Mouse (Mus musculus) CH12.LX (cell line): ENCODE data around the gene Cep57l1. TPM values are rescaled to one million over a fixed set of nuclear protein-coding genes. Genes with fewer than 3 reads are reported as not detected.

Source experiments
- DNase-seq: peaks from one replicate; pipeline ENCODE4 v3.0.0-alpha.2; 2013; ENCODE audit errors: extremely low read depth
- H3K27ac ChIP-seq: 2 replicates; pipeline ENCODE4 v1.5.1; 2012; ENCODE audit warnings: low read depth, mild to moderate bottlenecking, control low read depth, moderate library complexity; ENCODE audit not compliant: insufficient read depth
- H3K27me3 ChIP-seq: replicated peaks from 2 replicates; pipeline ENCODE3; 2012; ENCODE audit warnings: inconsistent platforms
- H3K36me3 ChIP-seq, 2 experiments: replicated peaks in 1 of 2; 2 replicates each; pipeline versions ENCODE3 to v1.6.1; 2012; ENCODE audit warnings: inconsistent platforms in 1 of 2, low read length in 1 of 2, mild to moderate bottlenecking in 1 of 2, mixed read lengths in 1 of 2, moderate library complexity in 1 of 2; ENCODE audit not compliant: control insufficient read depth in 1 of 2, insufficient read depth in 1 of 2
- H3K4me1 ChIP-seq, 2 experiments: 2 replicates each; pipeline ENCODE4 v1.6.1; 2012; ENCODE audit warnings: inconsistent platforms in 1 of 2, moderate library complexity in 1 of 2; ENCODE audit not compliant: insufficient read depth in 2 of 2, control insufficient read depth in 1 of 2
- H3K4me2 ChIP-seq: 2 replicates; pipeline ENCODE4 v1.6.1; 2012; ENCODE audit warnings: low read depth, mild to moderate bottlenecking, control low read depth; ENCODE audit not compliant: poor library complexity, insufficient read depth, severe bottlenecking
- H3K4me3 ChIP-seq, 3 experiments: fragments of 150-350 bp in 1 of 3; sonication (generic) in 1 of 3; replicated peaks in 1 of 3; 2 replicates each; pipeline versions ENCODE3 to v1.5.1; 2011 to 2012; ENCODE audit warnings: low read depth in 2 of 3, low read length in 2 of 3, mild to moderate bottlenecking in 2 of 3, moderate library complexity in 2 of 3, control low read depth in 1 of 3, improper control_type of control experiment in 1 of 3, inconsistent platforms in 1 of 3, mixed read lengths in 1 of 3; ENCODE audit not compliant: poor library complexity in 1 of 3
- H3K79me2 ChIP-seq: replicated peaks from 2 replicates; pipeline ENCODE4 v1.6.1; 2012; ENCODE audit warnings: mild to moderate bottlenecking, moderate library complexity; ENCODE audit not compliant: control insufficient read depth, poor library complexity, insufficient read depth, severe bottlenecking; ENCODE audit errors: extremely low read depth
- H3K9ac ChIP-seq: 2 replicates; pipeline ENCODE4 v1.6.1; 2012; ENCODE audit warnings: low read depth, mild to moderate bottlenecking, control low read depth, moderate library complexity; ENCODE audit not compliant: insufficient read depth
- H3K9me3 ChIP-seq: replicated peaks from 2 replicates; pipeline ENCODE3; 2012; ENCODE audit warnings: low read length, inconsistent platforms, mixed read lengths
- BHLHE40 ChIP-seq: IDR thresholded peaks from 2 replicates; pipeline ENCODE4 v1.6.1; 2011; ENCODE audit warnings: mild to moderate bottlenecking, low read depth, low read length, improper control_type of control experiment
- ELF1 ChIP-seq: IDR thresholded peaks from 2 replicates; pipeline ENCODE4 v1.6.1; 2014; ENCODE audit warnings: low read depth, mild to moderate bottlenecking, inconsistent platforms, low read length, improper control_type of control experiment
- ZNF384 ChIP-seq: IDR thresholded peaks from 2 replicates; pipeline ENCODE4 v1.6.1; 2012; ENCODE audit warnings: low read depth, low read length, improper control_type of control experiment, inconsistent platforms
- dilution Hi-C: fragments of 300-500 bp; cut with MboI; formaldehyde crosslinking; loops from 2 replicates; pipeline ENCODE4 v1.14.3; 2020; ENCODE audit warnings: low sequenced_read_pairs; ENCODE audit not compliant: extremely low pct_unique_long_range_greater_than_20kb, extremely low pct_ligation_motif_present
- in situ Hi-C: fragments of 300-500 bp; cut with MboI; formaldehyde crosslinking; loops from 3 replicates; pipeline ENCODE4 v1.14.3; 2019; ENCODE audit warnings: low sequenced_read_pairs, low pct_ligation_motif_present, low pct_unique_long_range_greater_than_20kb, mixed read lengths
- polyA plus RNA-seq: library from polyadenylated mRNA; unstranded; fragments of >175 nt; gene quantifications from 2 replicates; pipeline ENCODE4 v1.2.1, GENCODE M21; 2012; ENCODE audit warnings: low read depth; ENCODE audit not compliant: insufficient read length
- total RNA-seq, 2 experiments: library from RNA; depleted of rRNA; stranded (reverse); fragments of 300-350 nt in 1 of 2; fragments of >200 nt in 1 of 2; gene quantifications; 2 replicates each; pipeline ENCODE4 v1.2.3; 2012 to 2014

Gene Cep57l1
- total and polyA plus RNA-seq, 3 experiments: 14.1 to 28.1 (median 19.4) TPM

DNA sequence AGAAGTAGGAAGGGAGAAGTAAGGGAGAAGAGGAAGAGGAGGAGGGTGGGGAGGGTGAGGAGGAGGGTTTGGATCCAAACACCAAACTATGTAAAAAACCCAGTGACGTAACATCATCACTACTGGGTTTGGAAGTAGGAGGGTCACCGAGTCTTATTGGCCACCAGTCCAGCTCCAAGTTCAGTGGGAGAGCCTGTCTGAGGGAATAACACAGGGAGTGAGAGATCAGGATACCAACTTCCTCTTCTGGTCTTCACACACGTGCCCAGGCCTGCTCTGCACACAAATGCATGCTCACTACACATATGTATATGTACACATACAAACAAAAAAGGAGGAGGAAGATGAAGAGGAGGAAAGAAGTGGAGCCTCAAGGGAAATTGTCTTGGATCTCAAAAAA, 135.3 kb downstream of the Cep57l1 start:
- Histone ChIP-seq H3K27me3 (no peaks in the 10 kb centered on the region), H3K79me2 (no peaks in the 10 kb centered on the region), H3K4me1 (peaks cover 0 to 11% of the 10 kb centered on the region in 2 experiments; a peak in 2 of 4 replicates), H3K4me3 (no peak overlapping the region), H3K9me3 (no peaks in the 10 kb centered on the region), H3K27ac (no peak overlapping the region)
- dilution Hi-C loops: no loop called here
- no peak for TF ChIP-seq ZNF384
- TF ChIP-seq, all 38 proteins: peak for 0
- DNase-seq: no peak
- Histone ChIP-seq H3K9ac (no peak overlapping the region), H3K4me2 (no peak overlapping the region), H3K36me3 (no peaks in the 10 kb centered on the region)
- in situ Hi-C loops: no loop called here

DNA sequence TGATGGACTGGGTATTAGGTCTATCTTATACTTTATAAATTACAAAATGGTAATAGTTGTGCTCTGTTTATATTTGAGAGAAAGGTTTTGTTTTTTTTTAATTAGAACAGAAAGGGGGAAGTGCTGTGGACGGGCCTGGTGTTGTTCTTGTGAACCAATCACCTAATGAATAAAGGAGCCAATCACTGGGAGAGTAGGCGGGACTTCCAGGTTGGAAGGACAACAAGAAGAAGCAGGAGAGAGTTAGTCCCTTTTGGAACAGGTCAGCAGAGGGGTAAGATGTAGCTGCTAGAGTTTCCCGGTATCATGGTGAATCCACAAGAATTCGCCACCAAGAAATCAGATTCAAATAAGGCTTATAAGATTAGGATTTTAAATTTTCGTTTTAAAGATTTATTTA, 139.5 kb downstream of the Cep57l1 start:
- Histone ChIP-seq H3K9ac (no peak overlapping the region), H3K27ac (no peak overlapping the region), H3K27me3 (no peaks in the 10 kb centered on the region), H3K36me3 (no peaks in the 10 kb centered on the region), H3K4me3 (no peak overlapping the region), H3K4me2 (no peak overlapping the region), H3K9me3 (no peaks in the 10 kb centered on the region), H3K79me2 (no peaks in the 10 kb centered on the region), H3K4me1 (peaks cover 0 to 3% of the 10 kb centered on the region in 2 experiments; a peak in 1 of 4 replicates)
- peak; percentile 29 for DNase-seq
- in situ Hi-C loops (no loop called here), dilution Hi-C loops (no loop called here)
- TF ChIP-seq ELF1: 0 out of 2 replicates have a peak, but pooled peaks have one; percentile 10
- peak; percentile 15; the same call in 1 of the 2 replicates for TF ChIP-seq ZNF384
- TF ChIP-seq BHLHE40: no peak

Other genes with a start within 250 kb of the Cep57l1 start
- 0.59 and 0.64 TPM in 2 replicates for gene Ccdc162, start 93.2 kb downstream of the Cep57l1 start, total RNA-seq (2012; rRNA removed)
- gene Ccdc162, start 93.2 kb downstream of the Cep57l1 start, total RNA-seq (2014; rRNA removed): 1.3 and 1.5 TPM in 2 replicates
- gene Ccdc162, start 93.2 kb downstream of the Cep57l1 start, polyA plus RNA-seq: 1.1 and 1.3 TPM in 2 replicates
- gene Sesn1, start 64 bp upstream of the Cep57l1 start, total RNA-seq (2012; rRNA removed): 9.6 and 10.4 TPM in 2 replicates
- 27.8 and 30.8 TPM in 2 replicates for gene Sesn1, start 64 bp upstream of the Cep57l1 start, total RNA-seq (2014; rRNA removed)
- gene Sesn1, start 64 bp upstream of the Cep57l1 start, polyA plus RNA-seq: 22.0 and 23.5 TPM in 2 replicates
- 0.34 and 0.71 TPM in 2 replicates for gene Armc2, start 208.6 kb upstream of the Cep57l1 start, total RNA-seq (2012; rRNA removed)
- gene Armc2, start 208.6 kb upstream of the Cep57l1 start, total RNA-seq (2014; rRNA removed): 0.66 and 0.90 TPM in 2 replicates
- gene Armc2, start 208.6 kb upstream of the Cep57l1 start, polyA plus RNA-seq: 0.79 and 0.99 TPM in 2 replicates